Comparison of ENCODE assay signal across 23 mouse cellular contexts in the genomic region with DNA sequence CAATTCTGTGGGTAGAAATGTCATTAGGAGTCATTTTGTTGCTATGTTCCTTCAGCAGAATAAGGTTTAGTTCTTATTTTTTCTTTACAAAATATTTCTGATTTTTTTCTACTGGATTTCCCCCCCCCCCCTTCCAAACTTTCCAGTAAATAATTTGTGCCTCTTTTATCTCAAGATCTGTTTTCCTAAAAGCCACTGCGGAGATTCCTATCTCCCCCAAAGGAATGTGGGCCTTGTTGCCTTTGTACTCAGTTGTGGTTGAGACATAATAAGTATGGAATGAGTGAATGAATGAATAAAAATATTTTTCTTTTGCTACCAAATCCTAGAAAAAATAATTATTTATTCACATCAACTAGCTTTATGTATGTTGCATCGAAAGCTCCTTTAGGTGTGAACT. TPM values are rescaled to one million over a fixed set of nuclear protein-coding genes. Genes with fewer than 3 reads are reported as not detected.
DNase-seq lines count a peak whose midpoint lies in the region; TF ChIP-seq lines count a peak whose summit lies in the region.
"Had no signal": no experiment of that assay in that cellular context is flagged by ENCODE, and none has a peak within 500 bp of the region (broad histone marks: within the 10 kb centered on the region; RNA-seq: fewer than 3 reads in every experiment).

No protein-coding gene starts in this region.

- H3K4me2 ChIP-seq in myocyte (ENCODE audit: low read depth): peak overlapping the region; percentile 77
- H3K4me2 ChIP-seq: embryonic facial prominence, embryonic 12.5 days; forebrain, embryonic 13.5 days; forebrain, embryonic 15.5 days had no signal

- DNase-seq in 3T3-L1 (ENCODE audit: low read depth, low spot score): peak; percentile 58
- DNase-seq in Muller cell, postnatal 12 days (ENCODE audit: inconsistent ontology term): peak; percentile 65
- no peak for DNase-seq in heart, adult 2 months
- no peak for DNase-seq in gastrocnemius, adult 2 months
- DNase-seq: adrenal gland, adult 2 months; adrenal gland, postnatal 10 days; adrenal gland, postnatal 25 days; B cell, adult 2 months; cerebellum, adult 11 months; cerebellum, adult 18-20 months; cerebellum, adult 8-10 months; cerebellum, adult 9-11 months; cerebellum, postnatal 14 days; cerebellum, postnatal 36 days; forebrain, postnatal 0 days had no signal

- H3K4me3 ChIP-seq in myocyte: no peak overlapping the region
- H3K4me3 ChIP-seq in heart, adult 2 months: no peak overlapping the region
- no peak overlapping the region for H3K4me3 ChIP-seq in gastrocnemius, adult 2 months
- H3K4me3 ChIP-seq: embryonic facial prominence, embryonic 10.5 days; embryonic facial prominence, embryonic 12.5 days; forebrain, embryonic 13.5 days; forebrain, embryonic 15.5 days had no signal

- H3K36me3 ChIP-seq in myocyte (ENCODE audit: control insufficient read depth, insufficient read depth): no peaks in the 10 kb centered on the region
- no peaks in the 10 kb centered on the region for H3K36me3 ChIP-seq in heart, adult 2 months (ENCODE audit: control insufficient read depth, insufficient read depth, low read length)
- H3K36me3 ChIP-seq: embryonic facial prominence, embryonic 10.5 days; embryonic facial prominence, embryonic 12.5 days; forebrain, embryonic 15.5 days; G1E had no signal

- no peak for TF ChIP-seq CTCF in heart, adult 2 months (IDR thresholded peaks at IDR 0.05)
- TF ChIP-seq CTCF in gastrocnemius, adult 2 months (IDR thresholded peaks at IDR 0.05): no peak

- H3K27me3 ChIP-seq in myocyte (ENCODE audit: control insufficient read depth, insufficient read depth, insufficient read length): no peaks in the 10 kb centered on the region
- 0 out of 2 replicates have a peak, but pooled peaks cover 1% of the 10 kb centered on the region for H3K27me3 ChIP-seq in heart, adult 2 months (ENCODE audit: control insufficient read depth, insufficient read depth, low read length)
- H3K27me3 ChIP-seq: CH12.LX; embryonic facial prominence, embryonic 12.5 days; forebrain, embryonic 13.5 days; forebrain, embryonic 15.5 days had no signal

- no peak overlapping the region for H3K27ac ChIP-seq in heart, adult 2 months
- H3K27ac ChIP-seq in gastrocnemius, adult 2 months: no peak overlapping the region
- H3K27ac ChIP-seq: embryonic facial prominence, embryonic 10.5 days; embryonic facial prominence, embryonic 12.5 days; forebrain, embryonic 13.5 days; forebrain, embryonic 15.5 days had no signal

- no peak overlapping the region for H3K9ac ChIP-seq in heart, adult 2 months (ENCODE audit: low read depth, low read length)
- H3K9ac ChIP-seq: embryonic facial prominence, embryonic 12.5 days; forebrain, embryonic 13.5 days; forebrain, embryonic 15.5 days; forebrain, postnatal 0 days had no signal

- H3ac ChIP-seq in myocyte (ENCODE audit: control insufficient read depth, insufficient read length): no peak overlapping the region

- no peak for TF ChIP-seq POLR2A in myocyte (IDR thresholded peaks at IDR 0.05; ENCODE audit: insufficient read length, low read depth)
- TF ChIP-seq POLR2A in heart, adult 2 months (IDR thresholded peaks at IDR 0.05; ENCODE audit: insufficient read depth, low read depth, low read length): no peak

- no peak for TF ChIP-seq EP300 in heart, adult 2 months (IDR thresholded peaks at IDR 0.05; ENCODE audit: insufficient read depth, low read depth, low read length)

- H3K79me2 ChIP-seq in myocyte (ENCODE audit: control insufficient read depth, insufficient read depth): no peaks in the 10 kb centered on the region
- no peaks in the 10 kb centered on the region for H3K79me2 ChIP-seq in heart, adult 2 months (replicated peaks; ENCODE audit: control insufficient read depth, insufficient read depth, low read length)

- intact Hi-C loops in heart, adult 2 months (cut with DNase I): no loop called here
- intact Hi-C loops in gastrocnemius, adult 2 months (cut with DNase I): no loop called here

- 90% methylated on average over 2 of the region's 2 CpGs for WGBS in heart, adult 2 months

- no peaks in the 10 kb centered on the region for H3K4me1 ChIP-seq in heart, adult 2 months (ENCODE audit: control insufficient read depth, insufficient read depth, low read length)
- H3K4me1 ChIP-seq: embryonic facial prominence, embryonic 10.5 days; embryonic facial prominence, embryonic 12.5 days had no signal

TF ChIP-seq in myocyte, 11 proteins besides CTCF, POLR2A, EP300 and RAD21:
- TF ChIP-seq CEBPB (IDR thresholded peaks at IDR 0.05; ENCODE audit: insufficient read depth, poor library complexity, severe bottlenecking) (no peak), TCF12 (IDR thresholded peaks at IDR 0.05; ENCODE audit: insufficient read depth, poor library complexity, severe bottlenecking) (no peak), MYOG (IDR thresholded peaks at IDR 0.05; ENCODE audit: control insufficient read depth in 1 of 3, insufficient read depth in 1 of 3, insufficient read length in 2 of 3, low read depth in 2 of 3) (no peak), USF1 (IDR thresholded peaks at IDR 0.05; ENCODE audit: low read depth) (no peak), POLR2AphosphoS2 (IDR thresholded peaks at IDR 0.05; ENCODE audit: insufficient read length, low read depth) (no peak), E2F4 (IDR thresholded peaks at IDR 0.05; ENCODE audit: insufficient read depth) (no peak), SRF (IDR thresholded peaks at IDR 0.05; ENCODE audit: control insufficient read depth, insufficient read length, low read depth) (no peak), MYOD1 (IDR thresholded peaks at IDR 0.05; ENCODE audit: control insufficient read depth in 1 of 3, insufficient read length in 2 of 3, low read depth in 2 of 3) (no peak), MAX (IDR thresholded peaks at IDR 0.05; ENCODE audit: low read depth) (no peak), REST (IDR thresholded peaks at IDR 0.05; ENCODE audit: insufficient read depth, insufficient read length) (no peak), TCF3 (IDR thresholded peaks at IDR 0.05; ENCODE audit: insufficient read length, low read depth) (no peak)

RNA-seq across cellular contexts. Expression of gene Cnr1, which starts 28.9 kb away (rescaled TPM):
- 1.9 TPM for polyA plus RNA-seq in myocyte (2012; fragmentation: generic; extraction: Trizol)
- total RNA-seq in heart, adult 2 months (2021): under 1 TPM; 0.05 to 0.09 TPM
- 0.12 TPM in 2 replicates for polyA plus RNA-seq in heart, adult 2 months (2012; rRNA removed)
- total RNA-seq in gastrocnemius, adult 2 months (2021): under 1 TPM; 0.28 to 0.50 TPM
- total RNA-seq: CH12.LX had no signal
- polyA plus RNA-seq: CD4-positive, CD25-positive, alpha-beta regulatory T cell, adult 4 months; G1E had no signal

Comparison
In these comparisons a context has a peak if more than half of its experiments do, and no peak if none do; other contexts are left out.
1. DNase-seq: peak in 3T3-L1 (single experiment) and Muller cell, postnatal 12 days (single experiment); none in heart, adult 2 months (0 of 2) and gastrocnemius, adult 2 months (single experiment).